Mouse (Mus musculus) testis, postnatal 10 days (tissue): ENCODE measurements around the gene Mkrn2os.
A peak's percentile ranks its signal among the peaks of the same experiment; 100 is the strongest.
"Not testable (repeated sequence)": the region's sequence is repeated elsewhere in the genome, so short reads cannot be mapped to it uniquely, and the experiment has no call there.

Source experiments
- DNase-seq: peaks from one replicate; pipeline ENCODE4 v3.0.0; 2021; ENCODE audit warnings: low spot score

Mkrn2os gene

GRCm38 (mm10) chr6:115592458-115592857 lies at the start of gene Mkrn2os:
TSS of gene Mkrn2os (minus strand) at chr6:115592576.
- DNase-seq = no peak

GRCm38 (mm10) chr6:115638188-115638587 lies 45.8 kb upstream of the Mkrn2os start:
- not testable (repeated sequence) for DNase-seq

GRCm38 (mm10) chr6:115634015-115634414 lies 41.6 kb upstream of the Mkrn2os start:
- no peak for DNase-seq

GRCm38 (mm10) chr6:115631056-115631795 lies 38.9 kb upstream of the Mkrn2os start:
- no peak for DNase-seq

GRCm38 (mm10) chr6:115626121-115626520 lies 33.7 kb upstream of the Mkrn2os start:
- no peak for DNase-seq

GRCm38 (mm10) chr6:115620942-115621341 lies 28.6 kb upstream of the Mkrn2os start:
- DNase-seq = no peak

GRCm38 (mm10) chr6:115619818-115620217 lies 27.4 kb upstream of the Mkrn2os start:
- DNase-seq = no peak

GRCm38 (mm10) chr6:115615983-115616382 lies 23.6 kb upstream of the Mkrn2os start:
- DNase-seq = no peak

- DNase-seq = no peak
These were observed 21.4 kb upstream of the Mkrn2os start for GRCm38 (mm10) chr6:115613793-115614192.

- no peak for DNase-seq
These were observed 17.9 kb upstream of the Mkrn2os start for GRCm38 (mm10) chr6:115610301-115610700.

GRCm38 (mm10) chr6:115609121-115609520 lies 16.7 kb upstream of the Mkrn2os start:
- no peak for DNase-seq

GRCm38 (mm10) chr6:115607429-115607828 lies 15.1 kb upstream of the Mkrn2os start:
- DNase-seq = no peak

- DNase-seq = no peak
These were observed 14.1 kb upstream of the Mkrn2os start for GRCm38 (mm10) chr6:115606461-115606860.

GRCm38 (mm10) chr6:115601715-115602523 lies 9.5 kb upstream of the Mkrn2os start, which contains the start of gene Mkrn2:
TSS of gene Mkrn2 (plus strand) at chr6:115601902.
- DNase-seq = peak; percentile 91

GRCm38 (mm10) chr6:115601322-115601714 lies 8.9 kb upstream of the Mkrn2os start:
- DNase-seq = peak; percentile 52

- DNase-seq = no peak
These were observed 3.3 kb upstream of the Mkrn2os start for GRCm38 (mm10) chr6:115595667-115596066.

GRCm38 (mm10) chr6:115594463-115594862 lies 2.1 kb upstream of the Mkrn2os start:
- no peak for DNase-seq

- DNase-seq = no peak
These were observed 876 bp upstream of the Mkrn2os start for GRCm38 (mm10) chr6:115593252-115593651.

GRCm38 (mm10) chr6:115591692-115592359 lies 550 bp downstream of the Mkrn2os start:
- no peak for DNase-seq

- no peak for DNase-seq
These were observed 6.1 kb downstream of the Mkrn2os start for GRCm38 (mm10) chr6:115586321-115586720.

- DNase-seq = no peak
These were observed 8.2 kb downstream of the Mkrn2os start for GRCm38 (mm10) chr6:115584176-115584575.

GRCm38 (mm10) chr6:115583430-115584125 lies 8.8 kb downstream of the Mkrn2os start:
- DNase-seq = no peak
